Mouse (Mus musculus) cerebellum, adult 2 months (tissue): ENCODE measurements around the gene Idh1.

ENCODE experiments used
- CTCF ChIP-seq: fragments of 200-500 bp; IDR thresholded peaks from 2 replicates; pipeline ENCODE4 v1.5.1; 2011; ENCODE audit warnings: low read depth, mild to moderate bottlenecking, control low read depth, low read length, moderate library complexity, borderline replicate concordance; ENCODE audit not compliant: insufficient read depth
- POLR2A ChIP-seq: fragments of 200-500 bp; IDR thresholded peaks from 2 replicates; pipeline ENCODE4 v1.6.1; 2011; ENCODE audit warnings: low read length, control low read depth, borderline replicate concordance; ENCODE audit not compliant: insufficient read depth

GRCm38 (mm10) chr1:65147326-65147725 lies 39.0 kb downstream of the Idh1 start:
- TF ChIP-seq CTCF: no peak
- no peak for TF ChIP-seq POLR2A
